Mouse (Mus musculus) C3H10T1/2 (cell line): ENCODE results near the gene Cops4. TPM values are rescaled to one million over a fixed set of nuclear protein-coding genes. Genes with fewer than 3 reads are reported as not detected.

Experiments used
- polyA plus RNA-seq, 2 experiments: library from polyadenylated mRNA; unstranded; fragments of >200 nt; fragmentation: generic; extraction: Trizol; gene quantifications; one replicate each; pipeline ENCODE4 v1.2.1; 2012; ENCODE audit warnings: missing spikeins in 2 of 2

The Cops4 gene
- polyA plus RNA-seq, result 10 to 100 TPM; 59.0 to 86.4 TPM

GRCm38 (mm10) chr5:100518049-100519026 lies at the start of gene Cops4:
TSS of gene Cops4 (plus strand) at chr5:100518309.

GRCm38 (mm10) chr5:100500458-100500961 lies 17.6 kb upstream of the Cops4 start, which contains the start of gene Lin54:
TSS of gene Lin54 (minus strand) at chr5:100500639.

GRCm38 (mm10) chr5:100572069-100572468 lies 54.0 kb downstream of the Cops4 start, which contains the start of gene Plac8:
TSS of gene Plac8 (minus strand) at chr5:100572245.

Other genes starting within 250 kb of the Cops4 start
- gene Sec31a, start 102.1 kb upstream of the Cops4 start, polyA plus RNA-seq, result 100 to 1,000 TPM in 1 of 2 experiments, 10 to 100 TPM in 1; 80.9 to 201 TPM
- gene Lin54, start 17.7 kb upstream of the Cops4 start, polyA plus RNA-seq, result 1 to 10 TPM in 1 of 2 experiments, under 1 TPM in 1; 0.29 to 1.5 TPM
- gene Plac8, start 53.9 kb downstream of the Cops4 start, polyA plus RNA-seq, result 1 to 10 TPM in 1 of 2 experiments, under 1 TPM in 1; 0.53 to 1.8 TPM
- 10 to 100 TPM; 10.9 to 21.6 TPM for gene Coq2, start 156.8 kb downstream of the Cops4 start, polyA plus RNA-seq
- under 1 TPM; 0.29 to 0.86 TPM for gene Hpse, start 201.4 kb downstream of the Cops4 start, polyA plus RNA-seq